Mouse (Mus musculus) heart, embryonic 13.5 days (tissue): ENCODE data around the gene Stat5b. TPM values are rescaled to one million over a fixed set of nuclear protein-coding genes. Genes with fewer than 3 reads are reported as not detected.

ENCODE experiments used
- ATAC-seq: fragments of 200-750 bp; cut with Nextera tagmentation; 2 replicates; pipeline ENCODE4 v1.8.0; 2017; ENCODE audit warnings: moderate TSS enrichment; ENCODE audit not compliant: insufficient number of reproducible peaks, low FRiP score, low TSS enrichment; ENCODE audit errors: extremely low read depth
- H3K27ac ChIP-seq: fragments of 300-500 bp; sonication (generic); replicated peaks from 2 replicates; pipeline ENCODE4 v1.5.1; 2015; ENCODE audit warnings: moderate library complexity, mild to moderate bottlenecking, inconsistent platforms
- H3K27me3 ChIP-seq: fragments of 300-500 bp; sonication (generic); replicated peaks from 2 replicates; pipeline ENCODE4 v1.6.1; 2015; ENCODE audit warnings: mild to moderate bottlenecking, inconsistent platforms
- H3K36me3 ChIP-seq: fragments of 300-500 bp; sonication (generic); 2 replicates; pipeline ENCODE4 v1.6.1; 2015; ENCODE audit warnings: mild to moderate bottlenecking, inconsistent platforms
- H3K4me1 ChIP-seq: fragments of 300-500 bp; sonication (generic); 2 replicates; pipeline ENCODE4 v1.6.1; 2015; ENCODE audit warnings: inconsistent platforms
- H3K4me2 ChIP-seq: fragments of 300-500 bp; sonication (generic); 2 replicates; pipeline ENCODE4 v1.6.1; 2015; ENCODE audit warnings: inconsistent platforms, mild to moderate bottlenecking, moderate library complexity
- H3K4me3 ChIP-seq: fragments of 300-500 bp; sonication (generic); 2 replicates; pipeline ENCODE4 v1.5.1; 2015; ENCODE audit warnings: moderate library complexity, mild to moderate bottlenecking, inconsistent platforms
- H3K9ac ChIP-seq: fragments of 300-500 bp; sonication (generic); 2 replicates; pipeline ENCODE4 v1.6.1; 2015; ENCODE audit warnings: inconsistent platforms, mild to moderate bottlenecking, moderate library complexity
- H3K9me3 ChIP-seq: fragments of 300-500 bp; sonication (generic); 2 replicates; pipeline ENCODE4 v1.6.1; 2016; ENCODE audit warnings: inconsistent platforms
- WGBS: fragments of 180-500 bp; shearing (Covaris S2); methylation state at CpG from one replicate; pipeline ENCODE4 v1.1.7; 2015; ENCODE audit warnings: mixed read lengths; 5-methylcytosine and 5-hydroxymethylcytosine counted together
- polyA plus RNA-seq: library from polyadenylated mRNA; unstranded; fragments of >200 nt; fragmentation: Nextera tagmentation; extraction: Ambion mirVana; gene quantifications from 2 replicates; pipeline ENCODE4 v1.2.1, GENCODE M21; 2015

Stat5b gene
- polyA plus RNA-seq, 1 experiment from 2014 or later: 27.0 TPM

GRCm38 (mm10) chr11:100782568-100782967 is 68.0 kb downstream of the Stat5b start:
- ATAC-seq: no peak
- H3K4me1 ChIP-seq: peaks cover 6% of the 10 kb centered on the region
- 84% methylated on average over 13 of the region's 13 CpGs for WGBS
- H3K27me3 ChIP-seq: no peaks in the 10 kb centered on the region
- no peaks in the 10 kb centered on the region for H3K9me3 ChIP-seq
- H3K4me3 ChIP-seq: no peak overlapping the region
- no peak overlapping the region for H3K9ac ChIP-seq
- H3K36me3 ChIP-seq: peaks cover 87% of the 10 kb centered on the region
- H3K27ac ChIP-seq: 0 out of 2 replicates have a peak overlapping the region, but pooled peaks have one; percentile 4
- H3K4me2 ChIP-seq: no peak overlapping the region

DNA sequence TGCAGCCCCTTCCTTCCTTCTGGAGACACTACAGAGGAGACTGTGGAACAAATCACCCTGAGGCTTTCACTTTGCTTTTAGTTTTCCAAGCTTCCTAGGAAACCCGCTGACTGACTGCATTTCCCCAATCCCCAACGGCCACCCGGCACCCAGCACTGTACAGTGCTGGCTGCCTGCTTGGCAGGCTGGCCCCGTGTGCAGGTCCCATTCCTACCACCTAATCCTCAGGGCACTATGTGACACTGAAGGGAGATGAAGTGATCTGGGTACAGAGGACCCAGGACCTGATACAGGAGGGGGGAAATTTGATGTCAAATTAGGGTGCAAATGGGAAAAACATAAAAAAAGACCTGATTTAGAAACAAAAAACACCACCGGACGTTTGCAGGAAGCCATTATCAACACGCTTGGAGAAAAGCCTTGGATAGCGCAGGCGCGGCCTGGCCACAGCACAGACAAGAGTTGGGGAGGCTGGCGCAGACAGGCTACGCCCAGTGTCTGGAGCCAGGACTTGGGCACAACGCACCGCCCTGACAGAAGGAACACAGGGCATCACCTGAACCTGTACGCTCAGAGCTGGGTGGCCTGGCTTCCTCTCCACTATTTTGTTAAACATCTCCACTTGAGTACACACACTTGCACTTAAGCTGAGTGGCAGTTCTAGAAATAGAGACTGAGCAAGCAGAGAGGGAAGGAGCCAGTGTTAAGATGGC is 68.6 kb downstream of the Stat5b start:
- no peak overlapping the region for H3K4me2 ChIP-seq
- peaks cover 6% of the 10 kb centered on the region for H3K4me1 ChIP-seq
- WGBS: 75% methylated on average over 15 of the region's 15 CpGs
- no peaks in the 10 kb centered on the region for H3K9me3 ChIP-seq
- ATAC-seq: no peak
- H3K4me3 ChIP-seq: no peak overlapping the region
- no peaks in the 10 kb centered on the region for H3K27me3 ChIP-seq
- peak overlapping the region; percentile 49 for H3K27ac ChIP-seq
- no peak overlapping the region for H3K9ac ChIP-seq
- H3K36me3 ChIP-seq: peaks cover 80% of the 10 kb centered on the region

DNA sequence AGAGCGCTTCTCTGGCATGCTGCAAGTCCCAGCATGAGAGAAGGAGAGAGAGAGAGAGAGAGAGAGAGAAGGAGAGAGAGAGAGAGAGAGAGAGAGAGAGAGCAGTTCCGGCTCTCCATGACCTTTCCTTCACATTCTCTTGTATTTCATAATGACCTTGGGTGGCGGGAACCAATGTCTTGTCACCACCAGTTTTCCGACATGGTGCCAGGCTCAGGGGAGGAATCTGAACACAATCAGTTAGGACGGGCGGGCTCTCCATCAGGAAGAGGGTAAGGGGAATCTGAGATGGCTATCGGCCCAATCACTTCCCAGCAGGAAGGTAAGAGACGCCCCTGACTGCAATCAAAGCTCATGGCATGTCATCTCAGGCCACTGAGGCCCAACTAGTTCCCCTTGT is 70.3 kb downstream of the Stat5b start:
- Histone ChIP-seq H3K9me3 (no peaks in the 10 kb centered on the region), H3K4me2 (no peak overlapping the region), H3K27ac (0 out of 2 replicates have a peak overlapping the region, but pooled peaks have one; percentile 12), H3K4me3 (no peak overlapping the region), H3K27me3 (no peaks in the 10 kb centered on the region), H3K4me1 (peaks cover 6% of the 10 kb centered on the region), H3K36me3 (peaks cover 63% of the 10 kb centered on the region), H3K9ac (no peak overlapping the region)
- WGBS: 67% methylated on average over 8 of the region's 8 CpGs
- no peak for ATAC-seq

GRCm38 (mm10) chr11:100778069-100778468 is 72.5 kb downstream of the Stat5b start:
- H3K27ac ChIP-seq: no peak overlapping the region
- H3K9me3 ChIP-seq: no peaks in the 10 kb centered on the region
- WGBS: 54% methylated on average over 3 of the region's 3 CpGs
- ATAC-seq: no peak
- H3K27me3 ChIP-seq: no peaks in the 10 kb centered on the region
- H3K4me1 ChIP-seq: peaks cover 6% of the 10 kb centered on the region
- H3K9ac ChIP-seq: no peak overlapping the region
- no peak overlapping the region for H3K4me2 ChIP-seq
- peaks cover 43% of the 10 kb centered on the region for H3K36me3 ChIP-seq
- H3K4me3 ChIP-seq: no peak overlapping the region

- Histone ChIP-seq H3K27ac (no peak overlapping the region), H3K9ac (no peak overlapping the region), H3K27me3 (no peaks in the 10 kb centered on the region), H3K4me3 (no peak overlapping the region), H3K4me1 (no peaks in the 10 kb centered on the region), H3K4me2 (no peak overlapping the region), H3K36me3 (peaks cover 26% of the 10 kb centered on the region), H3K9me3 (no peaks in the 10 kb centered on the region)
- 79% methylated on average over 10 of the region's 10 CpGs for WGBS
- ATAC-seq: no peak
These were observed 74.6 kb downstream of the Stat5b start for GRCm38 (mm10) chr11:100775921-100776320.

- H3K4me3 ChIP-seq: no peak overlapping the region
- 82% methylated on average over 4 of the region's 4 CpGs for WGBS
- no peaks in the 10 kb centered on the region for H3K9me3 ChIP-seq
- H3K27me3 ChIP-seq: no peaks in the 10 kb centered on the region
- H3K36me3 ChIP-seq: peaks cover 10% of the 10 kb centered on the region
- H3K9ac ChIP-seq: no peak overlapping the region
- H3K4me1 ChIP-seq: peaks cover 7% of the 10 kb centered on the region
- no peak overlapping the region for H3K27ac ChIP-seq
- ATAC-seq: no peak
- H3K4me2 ChIP-seq: no peak overlapping the region
These were observed 76.3 kb downstream of the Stat5b start for GRCm38 (mm10) chr11:100774261-100774660.

- H3K9me3 ChIP-seq: no peaks in the 10 kb centered on the region
- H3K4me3 ChIP-seq: peak within 1 kb of the TSS; percentile 77
- peaks cover 5% of the 10 kb centered on the region; the same call in 1 of the 2 replicates for H3K36me3 ChIP-seq
- 0 out of 2 replicates have a peak, but pooled peaks have one; percentile 14 for ATAC-seq
- H3K27me3 ChIP-seq: no peaks in the 10 kb centered on the region
- H3K4me1 ChIP-seq: peaks cover 7% of the 10 kb centered on the region
- peak within 1 kb of the TSS; percentile 60 for H3K27ac ChIP-seq
- peak within 1 kb of the TSS; percentile 84 for H3K9ac ChIP-seq
- WGBS: 14% methylated on average over 17 of the region's 17 CpGs
- H3K4me2 ChIP-seq: peak within 1 kb of the TSS; percentile 76
These were observed 79.7 kb downstream of the Stat5b start, which contains the start of gene Ghdc for GRCm38 (mm10) chr11:100770646-100771408. Gene Ghdc (minus strand): TSS chr11:100770957.

DNA sequence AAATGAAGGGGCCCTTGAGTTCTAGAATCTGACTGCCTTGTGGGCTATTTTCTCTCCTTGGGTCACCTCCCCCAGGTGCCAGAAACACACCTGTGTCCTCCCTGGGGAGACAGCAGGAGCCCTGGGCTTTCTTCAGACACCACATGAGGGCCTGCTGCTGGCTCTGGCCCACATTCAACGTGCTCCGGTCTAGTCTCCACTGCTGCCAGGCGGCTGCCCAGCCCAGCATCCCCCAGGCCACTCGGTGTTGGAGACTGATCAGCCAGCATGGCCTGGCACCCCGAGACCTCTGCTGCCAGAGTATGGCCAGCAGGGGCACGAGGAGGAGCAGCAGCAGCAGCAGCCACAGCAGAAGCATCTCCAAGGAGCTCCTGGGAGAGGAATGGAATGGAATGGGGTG is 80.5 kb downstream of the Stat5b start:
- WGBS: 55% methylated on average over 6 of the region's 6 CpGs
- Histone ChIP-seq H3K4me3 (peak overlapping the region; percentile 77), H3K4me1 (peaks cover 7% of the 10 kb centered on the region), H3K27me3 (no peaks in the 10 kb centered on the region; the same call in 1 of the 2 replicates), H3K4me2 (peak overlapping the region; percentile 76), H3K9me3 (no peaks in the 10 kb centered on the region), H3K27ac (0 out of 2 replicates have a peak overlapping the region, but pooled peaks have one; percentile 60), H3K36me3 (peaks cover 5% of the 10 kb centered on the region; the same call in 1 of the 2 replicates), H3K9ac (peak overlapping the region; percentile 84)
- ATAC-seq: no peak

GRCm38 (mm10) chr11:100767871-100768270 is 82.7 kb downstream of the Stat5b start:
- ATAC-seq: no peak
- Histone ChIP-seq H3K27me3 (peaks cover 12% of the 10 kb centered on the region), H3K4me1 (peaks cover 7% of the 10 kb centered on the region), H3K36me3 (peaks cover 5% of the 10 kb centered on the region; the same call in 1 of the 2 replicates), H3K4me3 (no peak overlapping the region), H3K4me2 (no peak overlapping the region), H3K9me3 (no peaks in the 10 kb centered on the region), H3K9ac (no peak overlapping the region), H3K27ac (no peak overlapping the region)
- WGBS: 82% methylated on average over 5 of the region's 5 CpGs

DNA sequence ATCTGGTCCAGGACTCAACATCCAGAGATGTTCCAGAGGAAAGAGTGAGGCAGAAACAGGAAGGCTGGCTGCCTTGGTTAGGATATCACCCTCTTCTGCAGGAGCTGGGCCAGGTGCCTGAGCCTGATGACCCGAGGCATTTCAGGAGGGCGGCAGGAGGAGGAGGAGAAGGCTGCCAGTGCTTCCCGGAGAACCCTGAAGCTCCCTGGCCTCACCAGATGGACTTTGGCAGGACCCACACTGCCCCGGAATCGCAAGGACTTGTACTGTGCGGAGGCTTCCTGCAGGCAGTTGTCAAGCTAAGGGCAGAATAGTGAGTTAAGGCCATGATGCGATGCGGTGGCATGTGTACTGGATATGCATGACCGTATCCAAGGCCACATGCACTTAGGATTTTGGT is 83.8 kb downstream of the Stat5b start:
- Histone ChIP-seq H3K9me3 (no peaks in the 10 kb centered on the region), H3K27ac (no peak overlapping the region), H3K4me1 (peaks cover 13% of the 10 kb centered on the region), H3K4me2 (no peak overlapping the region), H3K4me3 (no peak overlapping the region), H3K27me3 (peaks cover 23% of the 10 kb centered on the region), H3K9ac (no peak overlapping the region), H3K36me3 (peaks cover 5% of the 10 kb centered on the region; the same call in 1 of the 2 replicates)
- WGBS: 77% methylated on average over 9 of the region's 9 CpGs
- no peak for ATAC-seq

- WGBS: 76% methylated on average over 7 of the region's 7 CpGs
- peaks cover 5% of the 10 kb centered on the region; the same call in 1 of the 2 replicates for H3K36me3 ChIP-seq
- H3K4me1 ChIP-seq: peaks cover 15% of the 10 kb centered on the region
- H3K4me3 ChIP-seq: peak within 1 kb of the TSS; percentile 57
- peaks cover 59% of the 10 kb centered on the region for H3K27me3 ChIP-seq
- H3K27ac ChIP-seq: no peak within 1 kb of the TSS
- no peak for ATAC-seq
- H3K4me2 ChIP-seq: peak within 1 kb of the TSS; percentile 86
- H3K9ac ChIP-seq: peak within 1 kb of the TSS; percentile 75
- no peaks in the 10 kb centered on the region for H3K9me3 ChIP-seq
These were observed 87.7 kb downstream of the Stat5b start, which contains the start of gene Hcrt for GRCm38 (mm10) chr11:100762831-100763230. Gene Hcrt (minus strand): TSS chr11:100762931.
